Mouse (Mus musculus) T-helper 1 cell (primary cell): ENCODE results near the gene Chrna3.

Experiments
- in situ Hi-C: fragments of 300-600 bp; cut with MboI, MseI; formaldehyde crosslinking; loops from one replicate; pipeline ENCODE4 v1.15.1; 2025; ENCODE audit warnings: high pct_unique_total_duplicates

Gene Chrna3

GRCm38 (mm10) chr9:55026275-55026663 lies at the start of gene Chrna3:
Gene Chrna3, minus strand, starts transcription at chr9:55026562.
- in situ Hi-C loops, result no loop called here

GRCm38 (mm10) chr9:55067965-55068265 lies 41.6 kb upstream of the Chrna3 start:
- in situ Hi-C loops, result no loop called here

- in situ Hi-C loops, result no loop called here
These were observed 41.0 kb upstream of the Chrna3 start for GRCm38 (mm10) chr9:55067260-55067964.

- in situ Hi-C loops, result no loop called here
These were observed 38.9 kb upstream of the Chrna3 start for GRCm38 (mm10) chr9:55065241-55065640.

GRCm38 (mm10) chr9:55058067-55058466 lies 31.7 kb upstream of the Chrna3 start:
- in situ Hi-C loops, result no loop called here

- in situ Hi-C loops, result no loop called here
These were observed 29.1 kb upstream of the Chrna3 start for GRCm38 (mm10) chr9:55055386-55055930.

GRCm38 (mm10) chr9:55048211-55048880 lies 22.0 kb upstream of the Chrna3 start, which contains the start of gene Chrnb4:
Gene Chrnb4, minus strand, starts transcription at chr9:55048779.
- in situ Hi-C loops, result loop anchor here (5.0 kb wide), 1 partner anchor 59 kb away; no protein-coding TSS in a partner anchor

GRCm38 (mm10) chr9:55046764-55047163 lies 20.4 kb upstream of the Chrna3 start:
- in situ Hi-C loops, result loop anchor here (5.0 kb wide), 1 partner anchor 61 kb away; no protein-coding TSS in a partner anchor

GRCm38 (mm10) chr9:55045001-55045400 lies 18.6 kb upstream of the Chrna3 start:
- in situ Hi-C loops, result loop anchor here (5.0 kb wide), 1 partner anchor 62 kb away; no protein-coding TSS in a partner anchor

GRCm38 (mm10) chr9:55043688-55044087 lies 17.3 kb upstream of the Chrna3 start:
- in situ Hi-C loops, result no loop called here

GRCm38 (mm10) chr9:55041389-55041788 lies 15.0 kb upstream of the Chrna3 start:
- in situ Hi-C loops, result no loop called here

GRCm38 (mm10) chr9:55039983-55040382 lies 13.6 kb upstream of the Chrna3 start:
- in situ Hi-C loops, result no loop called here

- in situ Hi-C loops, result no loop called here
These were observed 12.6 kb upstream of the Chrna3 start for GRCm38 (mm10) chr9:55038948-55039347.

GRCm38 (mm10) chr9:55031435-55032167 lies 5.2 kb upstream of the Chrna3 start:
- in situ Hi-C loops, result no loop called here

- in situ Hi-C loops, result no loop called here
These were observed 658 bp downstream of the Chrna3 start for GRCm38 (mm10) chr9:55025534-55026274.

GRCm38 (mm10) chr9:55023902-55024583 lies 2.3 kb downstream of the Chrna3 start:
- in situ Hi-C loops, result loop anchor here (5.0 kb wide), 2 partner anchors 88 to 288 kb away; no protein-coding TSS in a partner anchor

- in situ Hi-C loops, result loop anchor here (5.0 kb wide), 2 partner anchors 89 to 289 kb away; no protein-coding TSS in a partner anchor
These were observed 3.0 kb downstream of the Chrna3 start for GRCm38 (mm10) chr9:55023326-55023725.

GRCm38 (mm10) chr9:55016926-55017325 lies 9.4 kb downstream of the Chrna3 start:
- in situ Hi-C loops, result no loop called here

- in situ Hi-C loops, result no loop called here
These were observed 15.6 kb downstream of the Chrna3 start for GRCm38 (mm10) chr9:55010588-55011350.

- in situ Hi-C loops, result no loop called here
These were observed 16.7 kb downstream of the Chrna3 start for GRCm38 (mm10) chr9:55009692-55010091.
